Comparison of ENCODE assay signal across 18 mouse cellular contexts in genomic region chr1:193289914-193290313, GRCm38 (mm10). TPM values are rescaled to one million over a fixed set of nuclear protein-coding genes. Genes with fewer than 3 reads are reported as not detected.
DNase-seq lines count a peak whose midpoint lies in the region; ATAC-seq lines count a peak whose summit lies in the region.
"Had no signal": no experiment of that assay in that cellular context is flagged by ENCODE, and none has a peak within 500 bp of the region (broad histone marks: within the 10 kb centered on the region; RNA-seq: fewer than 3 reads in every experiment).

No protein-coding gene starts in this region.

- no peak overlapping the region for H3K9ac ChIP-seq in kidney, embryonic 16.5 days (replicated peaks; ENCODE audit: low read length)
- no peak overlapping the region for H3K9ac ChIP-seq in liver, embryonic 13.5 days
- H3K9ac ChIP-seq: forebrain, embryonic 13.5 days; hindbrain, embryonic 15.5 days had no signal

- no peak overlapping the region for H3K27ac ChIP-seq in kidney, embryonic 16.5 days (ENCODE audit: low read length)
- H3K27ac ChIP-seq in liver, embryonic 13.5 days: no peak overlapping the region
- H3K27ac ChIP-seq: forebrain, embryonic 13.5 days; hindbrain, embryonic 15.5 days; layer of hippocampus, adult 2 months; limb, embryonic 10.5 days had no signal

- no peak overlapping the region for H3K4me3 ChIP-seq in kidney, embryonic 16.5 days (ENCODE audit: low read length)
- H3K4me3 ChIP-seq in liver, embryonic 13.5 days (replicated peaks): no peak overlapping the region
- H3K4me3 ChIP-seq: forebrain, embryonic 13.5 days; hindbrain, embryonic 15.5 days; layer of hippocampus, adult 2 months; limb, embryonic 10.5 days had no signal

- H3K27me3 ChIP-seq in kidney, embryonic 16.5 days (ENCODE audit: insufficient read depth, low read length): no peaks in the 10 kb centered on the region
- no peaks in the 10 kb centered on the region for H3K27me3 ChIP-seq in liver, embryonic 13.5 days
- H3K27me3 ChIP-seq: forebrain, embryonic 13.5 days; hindbrain, embryonic 15.5 days had no signal

- 80% methylated on average over 5 of the region's 5 CpGs for WGBS in kidney, embryonic 16.5 days
- 71% methylated on average over 5 of the region's 5 CpGs for WGBS in liver, embryonic 13.5 days (ENCODE audit: insufficient replicate concordance)

- no peaks in the 10 kb centered on the region for H3K9me3 ChIP-seq in kidney, embryonic 16.5 days (ENCODE audit: low read length)
- H3K9me3 ChIP-seq in liver, embryonic 13.5 days (replicated peaks): no peaks in the 10 kb centered on the region
- H3K9me3 ChIP-seq: forebrain, embryonic 13.5 days; hindbrain, embryonic 15.5 days; limb, embryonic 10.5 days had no signal

- ATAC-seq in kidney, embryonic 16.5 days (ENCODE audit: low FRiP score, low TSS enrichment): no peak
- peak; percentile 59 for ATAC-seq in liver, embryonic 13.5 days (ENCODE audit: low read depth)
- ATAC-seq: activated CD4-positive, CD25-positive, alpha-beta regulatory T cell, adult 4 months; forebrain, embryonic 13.5 days had no signal

- H3K36me3 ChIP-seq in kidney, embryonic 16.5 days (ENCODE audit: insufficient read depth, low read length): no peaks in the 10 kb centered on the region
- no peaks in the 10 kb centered on the region for H3K36me3 ChIP-seq in liver, embryonic 13.5 days
- H3K36me3 ChIP-seq: hindbrain, embryonic 15.5 days; limb, embryonic 10.5 days had no signal

- no peak overlapping the region for H3K4me2 ChIP-seq in kidney, embryonic 16.5 days (replicated peaks; ENCODE audit: low read depth, low read length)
- H3K4me2 ChIP-seq in liver, embryonic 13.5 days: no peak overlapping the region
- H3K4me2 ChIP-seq: forebrain, embryonic 13.5 days; heart, embryonic 11.5 days; hindbrain, embryonic 15.5 days; midbrain, embryonic 11.5 days had no signal

- no peaks in the 10 kb centered on the region for H3K4me1 ChIP-seq in kidney, embryonic 16.5 days (ENCODE audit: insufficient read depth, low read length)
- H3K4me1 ChIP-seq in liver, embryonic 13.5 days (replicated peaks): 0 out of 2 replicates have a peak, but pooled peaks cover 4% of the 10 kb centered on the region
- H3K4me1 ChIP-seq: forebrain, embryonic 13.5 days; hindbrain, embryonic 15.5 days; limb, embryonic 10.5 days had no signal

- DNase-seq in adrenal gland, adult 2 months: peak; percentile 19
- no peak for DNase-seq in adrenal gland, adult 18-20 months (ENCODE audit: low spot score in 2 of 2)
- peak; percentile 88 for DNase-seq in kidney, adult 9 months
- DNase-seq in liver, embryonic 13.5 days: no peak
- DNase-seq in yolk sac, embryonic 10.5 days (ENCODE audit: low spot score): peak; percentile 36
- no peak for DNase-seq in spleen, postnatal 10 days (ENCODE audit: low spot score in 2 of 2)
- DNase-seq: adrenal gland, postnatal 25 days; cerebellum, adult 8-10 months; lung, adult 18-20 months; lung, postnatal 10 days had no signal

RNA-seq across cellular contexts. Expression of gene G0s2, which starts 16.9 kb away (rescaled TPM):
- total RNA-seq in adrenal gland, adult 2 months (2021): 100 to 1,000 TPM; 156 to 178 TPM
- 182 and 309 TPM in 2 replicates for polyA plus RNA-seq in adrenal gland, adult 2 months (2012; rRNA removed)
- total RNA-seq in adrenal gland, adult 18-20 months (2021): 100 to 1,000 TPM; 129 to 206 TPM
- 39.8 and 55.9 TPM in 2 replicates for polyA plus RNA-seq in kidney, embryonic 16.5 days (2015; fragmentation: Nextera tagmentation; extraction: Ambion mirVana)
- 40.3 and 43.2 TPM in 2 replicates for polyA plus RNA-seq in liver, embryonic 13.5 days (2015; fragmentation: Nextera tagmentation; extraction: Ambion mirVana)

RNA-seq across cellular contexts. Expression of gene Hsd11b1, which starts 26.0 kb away (rescaled TPM):
- total RNA-seq in adrenal gland, adult 2 months (2021): 100 to 1,000 TPM; 114 to 135 TPM
- 56.4 and 56.8 TPM in 2 replicates for polyA plus RNA-seq in adrenal gland, adult 2 months (2012; rRNA removed)
- 100 to 1,000 TPM; 109 to 216 TPM for total RNA-seq in adrenal gland, adult 18-20 months (2021)
- polyA plus RNA-seq in kidney, embryonic 16.5 days (2015; fragmentation: Nextera tagmentation; extraction: Ambion mirVana): 2.6 and 4.6 TPM in 2 replicates
- 2.0 and 2.1 TPM in 2 replicates for polyA plus RNA-seq in liver, embryonic 13.5 days (2015; fragmentation: Nextera tagmentation; extraction: Ambion mirVana)
- polyA plus RNA-seq: limb, embryonic 10.5 days; midbrain, embryonic 11.5 days had no signal

Comparison
In these comparisons a context has a peak if more than half of its experiments do, and no peak if none do; other contexts are left out.
1. DNase-seq: peak in adrenal gland, adult 2 months (single experiment), kidney, adult 9 months (single experiment) and yolk sac, embryonic 10.5 days (single experiment); none in adrenal gland, adult 18-20 months (0 of 2), liver, embryonic 13.5 days (single experiment) and spleen, postnatal 10 days (0 of 2).
2. RNA of gene Hsd11b1, which starts 26.0 kb away (polyA plus RNA-seq): 56.4 to 56.8 TPM in adrenal gland, adult 2 months; 2.6 to 4.6 TPM in kidney, embryonic 16.5 days and 2.0 to 2.1 TPM in liver, embryonic 13.5 days; every median in the first group is over 10 times any median in the second.